Mouse (Mus musculus) lung, embryonic 14.5 days (tissue): ENCODE data around the gene 4930447C04Rik. TPM values are rescaled to one million over a fixed set of nuclear protein-coding genes. Genes with fewer than 3 reads are reported as not detected.

ENCODE experiments used
- ATAC-seq: fragments of 200-750 bp; cut with Nextera tagmentation; 2 replicates; pipeline ENCODE4 v1.8.0; 2017; ENCODE audit warnings: mild to moderate bottlenecking, moderate TSS enrichment, moderate library complexity; ENCODE audit not compliant: insufficient read depth
- DNase-seq: peaks from one replicate; pipeline ENCODE4 v3.0.0-alpha.2; 2015
- H3K27ac ChIP-seq: fragments of 300-500 bp; sonication (generic); 2 replicates; pipeline ENCODE4 v1.5.1; 2014; ENCODE audit warnings: low read depth, mild to moderate bottlenecking, moderate library complexity
- H3K27me3 ChIP-seq: fragments of 300-500 bp; sonication (generic); 2 replicates; pipeline ENCODE4 v1.6.1; 2014; ENCODE audit warnings: low read length, control low read depth; ENCODE audit not compliant: insufficient read depth
- H3K36me3 ChIP-seq: fragments of 300-500 bp; sonication (generic); 2 replicates; pipeline ENCODE4 v1.6.1; 2014; ENCODE audit warnings: control low read depth; ENCODE audit not compliant: insufficient read depth
- H3K4me1 ChIP-seq: fragments of 300-500 bp; sonication (generic); 2 replicates; pipeline ENCODE4 v1.6.1; 2014; ENCODE audit warnings: antibody characterized with exemption, control low read depth; ENCODE audit not compliant: insufficient read depth
- H3K4me2 ChIP-seq: fragments of 300-500 bp; sonication (generic); 2 replicates; pipeline ENCODE4 v1.6.1; 2014; ENCODE audit warnings: mild to moderate bottlenecking
- H3K4me3 ChIP-seq: fragments of 300-500 bp; sonication (generic); 2 replicates; pipeline ENCODE4 v1.5.1; 2014; ENCODE audit warnings: low read depth, low read length
- H3K9ac ChIP-seq: fragments of 300-500 bp; sonication (generic); 2 replicates; pipeline ENCODE4 v1.6.1; 2014
- H3K9me3 ChIP-seq: fragments of 300-500 bp; sonication (generic); 2 replicates; pipeline ENCODE4 v1.6.1; 2016; ENCODE audit warnings: low read depth, low read length, control low read depth
- CTCF ChIP-seq: IDR thresholded peaks from 2 replicates; pipeline ENCODE4 v1.5.1; 2016; ENCODE audit warnings: antibody characterized with exemption, low read depth
- WGBS: fragments of 180-500 bp; shearing (Covaris S2); extraction: QIAGEN DNeasy Blood & Tissue Kit; methylation state at CpG from one replicate; pipeline ENCODE4 v1.1.7; 2014; 5-methylcytosine and 5-hydroxymethylcytosine counted together
- polyA plus RNA-seq: library from polyadenylated mRNA; unstranded; fragments of >200 nt; fragmentation: Nextera tagmentation; extraction: Ambion mirVana; gene quantifications from 2 replicates; pipeline ENCODE4 v1.2.1, GENCODE M21; 2014

Gene 4930447C04Rik
- polyA plus RNA-seq, 1 experiment from 2014 or later, result 0.63 TPM

DNA sequence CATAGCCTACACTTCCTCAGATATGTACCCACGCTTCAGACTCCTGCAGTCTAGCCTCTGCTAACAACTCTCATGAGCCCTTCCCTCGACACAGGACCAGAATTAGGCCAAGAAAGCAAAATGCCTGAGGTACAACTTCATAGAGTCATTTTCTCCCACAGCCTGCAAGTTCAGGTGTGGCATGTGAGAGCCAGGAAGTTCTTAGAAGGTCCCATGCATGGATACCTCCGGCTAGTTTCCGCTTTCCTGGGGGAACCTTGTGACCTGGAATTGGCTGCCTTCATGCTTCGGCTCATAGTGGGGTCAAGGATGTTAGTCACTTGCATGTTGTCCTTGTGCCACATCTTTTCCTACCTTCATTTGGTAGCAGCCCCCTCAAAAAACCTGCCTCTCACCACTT lies 12.5 kb upstream of the 4930447C04Rik start:
- DNase-seq (no peak), ATAC-seq (no peak)

DNA sequence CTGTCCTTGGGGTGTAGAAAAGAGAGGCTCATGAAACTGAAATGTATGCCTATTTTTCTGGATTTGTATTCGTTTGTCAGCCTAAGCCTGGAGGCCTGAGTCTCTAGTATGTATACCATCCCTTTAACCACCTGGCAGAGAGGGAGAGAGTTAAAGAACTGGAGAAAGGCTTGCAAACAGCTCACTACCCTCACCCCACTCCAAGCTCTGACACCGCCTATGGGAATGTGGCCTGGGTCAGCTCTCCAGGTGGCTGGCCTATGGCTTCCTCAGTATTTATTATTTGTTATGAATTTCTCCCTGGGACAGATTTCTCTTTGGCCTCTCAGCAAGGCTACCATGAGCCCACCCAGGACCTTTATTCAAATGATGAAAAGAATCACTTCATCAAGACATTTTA lies 6.8 kb upstream of the 4930447C04Rik start:
- peaks cover 77% of the 10 kb centered on the region for H3K27me3 ChIP-seq
- no peak overlapping the region for H3K9ac ChIP-seq
- H3K9me3 ChIP-seq, result no peaks in the 10 kb centered on the region
- no peak overlapping the region for H3K4me2 ChIP-seq
- ATAC-seq (no peak), DNase-seq (no peak)
- no peak for TF ChIP-seq CTCF
- no peak overlapping the region for H3K4me3 ChIP-seq
- WGBS, result 16% methylated on average over 2 of the region's 2 CpGs
- no peak overlapping the region for H3K27ac ChIP-seq
- H3K4me1 ChIP-seq, result no peaks in the 10 kb centered on the region
- H3K36me3 ChIP-seq, result no peaks in the 10 kb centered on the region

More for the DNA sequence above, 12.5 kb upstream of the 4930447C04Rik start:
- no peaks in the 10 kb centered on the region for H3K9me3 ChIP-seq
- H3K36me3 ChIP-seq, result no peaks in the 10 kb centered on the region
- H3K27me3 ChIP-seq, result peaks cover 33% of the 10 kb centered on the region; the same call in 1 of the 2 replicates
- H3K4me3 ChIP-seq, result no peak overlapping the region
- WGBS, result 73% methylated on average over 5 of the region's 5 CpGs
- no peak for TF ChIP-seq CTCF
- no peak overlapping the region for H3K4me2 ChIP-seq
- H3K4me1 ChIP-seq, result no peaks in the 10 kb centered on the region
- H3K27ac ChIP-seq, result no peak overlapping the region
- no peak overlapping the region for H3K9ac ChIP-seq

DNA sequence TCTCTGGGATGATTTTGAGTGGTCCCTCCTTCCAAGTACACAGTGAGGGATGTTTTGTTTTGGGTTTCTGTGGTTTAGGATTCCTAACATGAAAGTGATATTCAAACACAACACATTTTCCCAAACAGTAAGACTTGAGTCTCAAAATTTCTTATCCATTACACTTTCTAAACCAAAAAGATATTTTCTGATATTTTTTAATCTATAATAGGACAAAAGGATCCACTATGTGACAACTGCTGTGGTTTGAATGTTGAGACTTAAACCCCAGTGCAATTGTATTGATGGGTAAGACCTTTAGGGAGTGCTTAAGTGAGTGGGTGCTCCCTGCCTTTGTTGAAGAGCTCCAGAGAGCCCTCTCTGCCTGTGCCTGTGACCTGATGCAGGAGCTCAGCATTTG lies 6.2 kb upstream of the 4930447C04Rik start:
- Histone ChIP-seq H3K9me3 (no peaks in the 10 kb centered on the region), H3K4me3 (no peak overlapping the region), H3K4me2 (no peak overlapping the region), H3K9ac (no peak overlapping the region), H3K4me1 (no peaks in the 10 kb centered on the region), H3K36me3 (no peaks in the 10 kb centered on the region), H3K27ac (no peak overlapping the region), H3K27me3 (peaks cover 82% of the 10 kb centered on the region)
- no peak for DNase-seq
- TF ChIP-seq CTCF, result no peak
- no peak for ATAC-seq

DNA sequence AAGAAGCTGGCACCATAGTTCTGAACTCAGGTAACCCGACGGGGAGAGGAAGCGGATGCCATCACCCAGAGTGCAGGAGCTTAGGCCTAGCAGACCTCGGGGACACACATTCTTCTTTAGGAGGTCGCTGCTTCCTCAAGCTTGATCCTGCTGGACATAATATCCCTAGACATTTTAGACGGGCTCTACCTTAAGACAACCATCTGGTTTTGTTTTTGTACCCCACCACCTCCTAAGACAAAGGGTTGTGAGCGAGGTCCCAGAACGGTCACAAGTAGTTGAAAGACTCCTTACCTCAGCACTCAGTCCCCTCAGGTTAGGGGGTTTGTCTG lies 5.5 kb upstream of the 4930447C04Rik start:
- 3% methylated on average over 8 of the region's 8 CpGs for WGBS
- TF ChIP-seq CTCF, result no peak
- H3K4me2 ChIP-seq, result peak overlapping the region; percentile 63; the same call in 1 of the 2 replicates

DNA sequence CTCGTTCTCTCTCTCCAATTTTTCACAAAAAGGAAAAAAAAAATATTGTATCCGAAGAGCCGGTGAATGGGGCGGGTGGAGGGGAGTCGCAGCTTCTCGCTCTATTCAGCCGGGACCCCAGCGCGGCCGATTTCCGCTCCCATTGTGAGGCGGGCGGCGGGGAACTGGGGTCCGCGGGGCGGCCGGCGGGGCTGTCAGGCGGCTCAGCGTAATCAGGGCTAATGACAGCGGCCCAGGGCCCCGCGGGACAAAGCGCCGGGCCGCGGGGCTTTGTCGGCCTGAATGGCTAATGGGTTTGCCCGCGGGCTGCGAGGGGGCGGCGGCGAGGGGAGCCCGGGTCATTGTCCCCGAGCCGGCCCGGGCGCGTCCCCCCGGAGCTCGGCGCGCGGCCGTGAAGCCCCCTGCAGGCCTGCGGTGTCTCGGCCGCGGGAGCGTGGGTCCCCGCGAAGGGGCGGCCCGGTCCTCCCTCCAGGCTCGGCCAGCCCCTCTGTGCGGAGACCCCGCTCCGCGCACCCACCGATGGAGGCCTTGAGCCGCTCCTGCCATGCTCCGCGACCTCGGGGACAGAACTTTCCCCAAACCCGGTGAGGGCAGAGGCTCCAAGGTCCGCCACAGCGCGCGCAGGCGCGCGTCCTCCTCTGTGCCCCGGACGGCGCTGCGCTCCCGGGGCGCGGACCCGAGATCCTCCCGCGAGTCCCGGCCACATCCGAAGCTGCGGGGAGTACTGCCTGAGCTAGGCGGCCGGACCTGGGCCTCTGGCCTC lies 4.9 kb upstream of the 4930447C04Rik start:
- whole genome bisulfite sequencing, result under 1% methylated on average over 87 of the region's 89 CpGs

More for the DNA sequence above, 5.5 kb upstream of the 4930447C04Rik start:
- DNase-seq (no peak), ATAC-seq (no peak)
- H3K9me3 ChIP-seq, result no peaks in the 10 kb centered on the region
- no peak overlapping the region for H3K27ac ChIP-seq
- H3K9ac ChIP-seq, result no peak overlapping the region
- H3K27me3 ChIP-seq, result peaks cover 90% of the 10 kb centered on the region
- no peaks in the 10 kb centered on the region for H3K4me1 ChIP-seq
- H3K36me3 ChIP-seq, result no peaks in the 10 kb centered on the region
- H3K4me3 ChIP-seq, result peak overlapping the region; percentile 37; the same call in 1 of the 2 replicates

DNA sequence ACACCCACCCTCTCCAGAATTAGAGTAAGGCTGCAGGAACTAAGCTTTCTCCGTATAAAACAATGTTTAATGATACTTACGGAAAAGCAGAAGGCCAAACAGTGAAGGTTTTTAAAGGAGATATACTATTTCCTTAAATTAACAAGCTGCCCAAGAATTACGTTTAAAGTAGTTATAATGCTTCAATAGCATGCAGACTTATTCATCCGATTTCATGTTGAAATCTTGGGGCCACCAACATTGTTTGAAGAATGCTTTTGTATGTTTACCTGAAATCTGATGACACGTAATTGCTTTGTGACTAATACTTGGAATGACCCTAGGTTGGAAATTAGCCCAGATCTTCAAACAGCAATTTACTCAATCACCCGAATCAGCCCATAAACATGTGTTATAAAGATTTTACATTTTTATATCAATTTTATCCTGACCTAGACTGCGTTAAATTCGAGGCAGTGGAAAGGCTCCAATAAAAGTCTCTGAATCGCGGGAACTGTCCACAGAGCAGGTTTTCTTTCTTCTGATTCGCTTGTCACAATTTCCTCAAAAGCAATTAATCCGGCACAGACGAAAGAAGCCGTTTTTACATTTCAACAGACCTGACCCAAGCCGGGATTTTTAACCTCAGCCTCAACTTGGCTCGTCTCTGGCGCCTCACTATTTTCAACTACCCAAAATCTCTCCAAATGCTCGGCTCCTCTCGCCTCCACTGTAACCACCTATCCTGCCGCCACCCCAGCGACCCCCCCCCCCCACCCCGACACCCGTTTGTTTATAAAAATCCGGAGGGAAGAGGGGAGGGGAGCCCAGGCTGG lies 4.0 kb upstream of the 4930447C04Rik start:
- no peak for TF ChIP-seq CTCF
- H3K27ac ChIP-seq, result no peak overlapping the region
- H3K9me3 ChIP-seq, result no peaks in the 10 kb centered on the region
- ATAC-seq (no peak), DNase-seq (peak; percentile 19)
- H3K4me2 ChIP-seq, result peak overlapping the region; percentile 63
- no peak overlapping the region for H3K9ac ChIP-seq
- peaks cover 92% of the 10 kb centered on the region for H3K27me3 ChIP-seq
- 2% methylated on average over 24 of the region's 24 CpGs for WGBS
- no peaks in the 10 kb centered on the region for H3K36me3 ChIP-seq
- peak overlapping the region; percentile 37 for H3K4me3 ChIP-seq
- no peaks in the 10 kb centered on the region for H3K4me1 ChIP-seq

More for the DNA sequence above, 4.9 kb upstream of the 4930447C04Rik start:
- ATAC-seq, result peak; percentile 31; the same call in 1 of the 2 replicates
- H3K9me3 ChIP-seq, result no peaks in the 10 kb centered on the region
- H3K9ac ChIP-seq, result no peak overlapping the region
- DNase-seq, result peak; percentile 26
- peak overlapping the region; percentile 63 for H3K4me2 ChIP-seq
- peak overlapping the region; percentile 37 for H3K4me3 ChIP-seq
- TF ChIP-seq CTCF, result no peak
- H3K36me3 ChIP-seq, result no peaks in the 10 kb centered on the region
- H3K27ac ChIP-seq, result no peak overlapping the region
- no peaks in the 10 kb centered on the region for H3K4me1 ChIP-seq
- peaks cover 92% of the 10 kb centered on the region for H3K27me3 ChIP-seq

DNA sequence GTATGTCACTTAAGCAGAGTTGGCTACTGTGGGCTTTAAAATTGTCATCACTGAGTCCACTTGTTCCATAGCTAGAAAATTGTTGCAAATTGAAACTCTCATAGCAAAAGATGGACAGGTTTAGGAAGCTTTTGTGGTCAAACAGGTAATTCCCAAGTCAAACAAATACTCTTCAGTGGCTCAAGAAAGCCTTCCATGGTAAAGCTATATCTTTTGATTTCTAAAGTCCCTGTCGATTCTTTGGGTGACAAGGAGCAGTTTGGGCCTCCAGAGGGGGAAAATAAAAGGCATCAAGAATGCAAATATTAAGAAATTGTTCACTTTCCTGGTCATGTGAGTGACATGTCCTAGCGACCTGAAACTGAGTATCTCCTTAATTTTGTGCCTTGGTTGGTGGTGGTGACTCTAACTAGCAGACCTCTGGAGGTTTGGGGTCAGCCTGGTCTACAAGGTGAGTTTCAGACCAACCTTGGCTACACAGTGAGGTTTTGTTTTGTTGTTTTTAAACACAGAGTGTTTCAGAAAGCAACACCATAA lies 3.1 kb upstream of the 4930447C04Rik start:
- 10% methylated on average over 2 of the region's 2 CpGs for WGBS
- no peaks in the 10 kb centered on the region for H3K4me1 ChIP-seq
- H3K36me3 ChIP-seq, result no peaks in the 10 kb centered on the region
- no peaks in the 10 kb centered on the region for H3K9me3 ChIP-seq
- TF ChIP-seq CTCF, result no peak
- peaks cover 94% of the 10 kb centered on the region for H3K27me3 ChIP-seq
- no peak for ATAC-seq
- no peak overlapping the region for H3K27ac ChIP-seq
- no peak overlapping the region for H3K9ac ChIP-seq
- no peak overlapping the region for H3K4me3 ChIP-seq
- H3K4me2 ChIP-seq, result no peak overlapping the region
- DNase-seq, result peak; percentile 4
